Mouse (Mus musculus) hindbrain, postnatal 0 days (tissue): ENCODE measurements at regions not wholly inside any gene's neighbourhood (a gene's known extent, or its start where the extent isn't known, plus 50 kb on each side); places are given as distances from the start of the nearest gene placed in this dataset.

Experiments
- ATAC-seq: fragments of 200-750 bp; cut with Nextera tagmentation; 2 replicates; pipeline ENCODE4 v1.8.0; 2017; ENCODE audit warnings: mild to moderate bottlenecking, moderate TSS enrichment, moderate library complexity
- DNase-seq: peaks from one replicate; pipeline ENCODE4 v3.0.0-alpha.2; 2015; ENCODE audit warnings: low spot score
- H3K27ac ChIP-seq: fragments of 300-500 bp; sonication (generic); 2 replicates; pipeline ENCODE4 v1.5.1; 2014; ENCODE audit warnings: mild to moderate bottlenecking
- H3K27me3 ChIP-seq: fragments of 300-500 bp; sonication (generic); 2 replicates; pipeline ENCODE4 v1.6.1; 2014; ENCODE audit warnings: low read length, mixed read lengths; ENCODE audit not compliant: insufficient read depth
- H3K36me3 ChIP-seq: fragments of 300-500 bp; sonication (generic); 2 replicates; pipeline ENCODE4 v1.6.1; 2014; ENCODE audit warnings: low read length, mixed read lengths; ENCODE audit not compliant: insufficient read depth
- H3K4me1 ChIP-seq: fragments of 300-500 bp; sonication (generic); 2 replicates; pipeline ENCODE4 v1.6.1; 2014; ENCODE audit warnings: antibody characterized with exemption, low read length, mixed read lengths; ENCODE audit not compliant: insufficient read depth
- H3K4me2 ChIP-seq: fragments of 300-500 bp; sonication (generic); 2 replicates; pipeline ENCODE4 v1.6.1; 2014; ENCODE audit warnings: low read depth, mild to moderate bottlenecking, low read length, moderate library complexity, mixed read lengths
- H3K4me3 ChIP-seq: fragments of 300-500 bp; sonication (generic); 2 replicates; pipeline ENCODE4 v1.5.1; 2014; ENCODE audit warnings: low read length
- H3K9ac ChIP-seq: fragments of 300-500 bp; sonication (generic); replicated peaks from 2 replicates; pipeline ENCODE4 v1.6.1; 2014; ENCODE audit warnings: mild to moderate bottlenecking, low read length, moderate library complexity, mixed read lengths
- H3K9me3 ChIP-seq: fragments of 300-500 bp; sonication (generic); 2 replicates; pipeline ENCODE4 v1.6.1; 2016; ENCODE audit warnings: low read length, mixed read lengths
- CTCF ChIP-seq: IDR thresholded peaks from 2 replicates; pipeline ENCODE4 v1.5.1; 2016; ENCODE audit warnings: antibody characterized with exemption, control low read depth, low read depth
- WGBS: fragments of 180-500 bp; shearing (Covaris S2); extraction: QIAGEN DNeasy Blood & Tissue Kit; methylation state at CpG from one replicate; pipeline ENCODE4 v1.1.7; 2014; 5-methylcytosine and 5-hydroxymethylcytosine counted together

- H3K27ac ChIP-seq, result no peak overlapping the region
- 55% methylated on average over 4 of the region's 4 CpGs for WGBS
- H3K4me2 ChIP-seq, result no peak overlapping the region
- no peak for ATAC-seq
- H3K36me3 ChIP-seq, result no peaks in the 10 kb centered on the region
- no peak overlapping the region for H3K4me3 ChIP-seq
- TF ChIP-seq CTCF, result no peak
- H3K9me3 ChIP-seq, result no peaks in the 10 kb centered on the region
- no peak for DNase-seq
- no peak overlapping the region for H3K9ac ChIP-seq
- H3K4me1 ChIP-seq, result 0 out of 2 replicates have a peak, but pooled peaks cover 3% of the 10 kb centered on the region
- no peaks in the 10 kb centered on the region for H3K27me3 ChIP-seq
These were observed 230.8 kb downstream of the Rplp1 start for GRCm38 (mm10) chr9:61683557-61683956.

GRCm38 (mm10) chr9:61682744-61683259, 231.5 kb downstream of the Rplp1 start:
- Histone ChIP-seq H3K9me3 (no peaks in the 10 kb centered on the region), H3K4me2 (no peak overlapping the region), H3K27ac (no peak overlapping the region), H3K9ac (no peak overlapping the region), H3K4me1 (0 out of 2 replicates have a peak, but pooled peaks cover 3% of the 10 kb centered on the region), H3K27me3 (no peaks in the 10 kb centered on the region), H3K36me3 (no peaks in the 10 kb centered on the region), H3K4me3 (no peak overlapping the region)
- ATAC-seq, result no peak
- WGBS, result 93% methylated on average over 5 of the region's 5 CpGs
- no peak for DNase-seq
- no peak for TF ChIP-seq CTCF

GRCm38 (mm10) chr9:61682316-61682715, 232.0 kb downstream of the Rplp1 start:
- DNase-seq (no peak), ATAC-seq (no peak)
- H3K36me3 ChIP-seq, result no peaks in the 10 kb centered on the region
- H3K27me3 ChIP-seq, result no peaks in the 10 kb centered on the region
- 0 out of 2 replicates have a peak, but pooled peaks cover 3% of the 10 kb centered on the region for H3K4me1 ChIP-seq
- no peak for TF ChIP-seq CTCF
- no peaks in the 10 kb centered on the region for H3K9me3 ChIP-seq
- H3K4me3 ChIP-seq, result no peak overlapping the region
- H3K9ac ChIP-seq, result no peak overlapping the region
- H3K4me2 ChIP-seq, result no peak overlapping the region
- 73% methylated on average over 4 of the region's 4 CpGs for WGBS
- H3K27ac ChIP-seq, result no peak overlapping the region

- H3K27ac ChIP-seq, result no peak overlapping the region
- DNase-seq (no peak), ATAC-seq (no peak)
- no peak overlapping the region for H3K9ac ChIP-seq
- no peak for TF ChIP-seq CTCF
- H3K27me3 ChIP-seq, result no peaks in the 10 kb centered on the region
- WGBS, result 65% methylated on average over 5 of the region's 5 CpGs
- H3K36me3 ChIP-seq, result no peaks in the 10 kb centered on the region
- H3K4me3 ChIP-seq, result no peak overlapping the region
- H3K9me3 ChIP-seq, result no peaks in the 10 kb centered on the region
- 0 out of 2 replicates have a peak, but pooled peaks cover 3% of the 10 kb centered on the region for H3K4me1 ChIP-seq
- H3K4me2 ChIP-seq, result no peak overlapping the region
These were observed 232.9 kb downstream of the Rplp1 start for GRCm38 (mm10) chr9:61681406-61681805.

- DNase-seq (no peak), ATAC-seq (no peak)
- Histone ChIP-seq H3K4me3 (no peak overlapping the region), H3K4me2 (no peak overlapping the region), H3K9ac (no peak overlapping the region), H3K36me3 (no peaks in the 10 kb centered on the region), H3K27me3 (no peaks in the 10 kb centered on the region), H3K27ac (no peak overlapping the region), H3K9me3 (no peaks in the 10 kb centered on the region), H3K4me1 (0 out of 2 replicates have a peak, but pooled peaks cover 3% of the 10 kb centered on the region)
- TF ChIP-seq CTCF, result no peak
- 30% methylated on average over 6 of the region's 6 CpGs for WGBS
These were observed 233.4 kb downstream of the Rplp1 start for GRCm38 (mm10) chr9:61680911-61681311.

- no peak overlapping the region for H3K9ac ChIP-seq
- WGBS, result 93% methylated on average over 6 of the region's 6 CpGs
- no peak for TF ChIP-seq CTCF
- no peak for DNase-seq
- no peaks in the 10 kb centered on the region for H3K36me3 ChIP-seq
- H3K4me3 ChIP-seq, result no peak overlapping the region
- H3K4me2 ChIP-seq, result no peak overlapping the region
- 0 out of 2 replicates have a peak, but pooled peaks cover 3% of the 10 kb centered on the region for H3K4me1 ChIP-seq
- H3K27ac ChIP-seq, result no peak overlapping the region
- no peaks in the 10 kb centered on the region for H3K9me3 ChIP-seq
- H3K27me3 ChIP-seq, result no peaks in the 10 kb centered on the region
- ATAC-seq, result no peak
These were observed 234.7 kb downstream of the Rplp1 start for GRCm38 (mm10) chr9:61679686-61680085.

GRCm38 (mm10) chr9:61677603-61678002, 236.7 kb downstream of the Rplp1 start:
- Histone ChIP-seq H3K9ac (no peak overlapping the region), H3K36me3 (no peaks in the 10 kb centered on the region), H3K27me3 (no peaks in the 10 kb centered on the region), H3K27ac (no peak overlapping the region), H3K4me1 (0 out of 2 replicates have a peak, but pooled peaks cover 3% of the 10 kb centered on the region), H3K4me2 (no peak overlapping the region), H3K4me3 (no peak overlapping the region), H3K9me3 (no peaks in the 10 kb centered on the region)
- 64% methylated on average over 3 of the region's 3 CpGs for WGBS
- ATAC-seq, result no peak
- TF ChIP-seq CTCF, result no peak
- no peak for DNase-seq
